Mouse (Mus musculus) myocyte (in vitro differentiated cells): ENCODE results near the gene Gm37240. TPM values are rescaled to one million over a fixed set of nuclear protein-coding genes. Genes with fewer than 3 reads are reported as not detected.

Experiments used
- H3K27me3 ChIP-seq: one replicate; pipeline ENCODE4 v1.6.1; 2011; ENCODE audit not compliant: control insufficient read depth, insufficient read depth, insufficient read length
- H3K36me3 ChIP-seq: one replicate; pipeline ENCODE4 v1.6.1; 2011; ENCODE audit not compliant: control insufficient read depth, insufficient read depth
- H3K4me2 ChIP-seq: one replicate; pipeline ENCODE4 v1.6.1; 2011; ENCODE audit warnings: low read depth, control low read depth
- H3K4me3 ChIP-seq: one replicate; pipeline ENCODE4 v1.5.1; 2011; ENCODE audit warnings: mild to moderate bottlenecking, control low read depth, moderate library complexity
- H3K79me2 ChIP-seq: one replicate; pipeline ENCODE4 v1.6.1; 2011; ENCODE audit not compliant: control insufficient read depth, insufficient read depth
- H3ac ChIP-seq: one replicate; pipeline ENCODE4 v1.6.1; 2011; ENCODE audit not compliant: control insufficient read depth, insufficient read length
- CEBPB ChIP-seq: IDR thresholded peaks from 2 replicates; pipeline ENCODE4 v1.6.1; 2011; ENCODE audit warnings: mild to moderate bottlenecking, moderate library complexity; ENCODE audit not compliant: poor library complexity, insufficient read depth, severe bottlenecking
- E2F4 ChIP-seq: IDR thresholded peaks from one replicate; pipeline ENCODE4 v1.6.1; 2011; ENCODE audit warnings: mild to moderate bottlenecking, control low read depth, moderate library complexity; ENCODE audit not compliant: insufficient read depth
- MAX ChIP-seq: IDR thresholded peaks from one replicate; pipeline ENCODE4 v1.6.1; 2011; ENCODE audit warnings: low read depth, mild to moderate bottlenecking, control low read depth
- MYOD1 ChIP-seq, 3 experiments: IDR thresholded peaks; one replicate each; pipeline ENCODE4 v1.6.1; 2011; ENCODE audit warnings: control low read depth in 2 of 3, low read depth in 2 of 3, mild to moderate bottlenecking in 2 of 3, moderate library complexity in 1 of 3; ENCODE audit not compliant: insufficient read length in 2 of 3, control insufficient read depth in 1 of 3
- MYOG ChIP-seq, 3 experiments: IDR thresholded peaks; one replicate each; pipeline ENCODE4 v1.6.1; 2011; ENCODE audit warnings: control low read depth in 2 of 3, low read depth in 2 of 3, mild to moderate bottlenecking in 2 of 3; ENCODE audit not compliant: insufficient read length in 2 of 3, control insufficient read depth in 1 of 3, insufficient read depth in 1 of 3
- POLR2A ChIP-seq: IDR thresholded peaks from one replicate; pipeline ENCODE4 v1.6.1; 2011; ENCODE audit warnings: low read depth, mild to moderate bottlenecking, control low read depth, moderate library complexity; ENCODE audit not compliant: insufficient read length
- POLR2AphosphoS2 ChIP-seq: IDR thresholded peaks from one replicate; pipeline ENCODE4 v1.6.1; 2011; ENCODE audit warnings: low read depth, control low read depth; ENCODE audit not compliant: insufficient read length
- REST ChIP-seq: IDR thresholded peaks from one replicate; pipeline ENCODE4 v1.6.1; 2011; ENCODE audit warnings: mild to moderate bottlenecking, control low read depth, moderate library complexity; ENCODE audit not compliant: insufficient read depth, insufficient read length
- SRF ChIP-seq: IDR thresholded peaks from one replicate; pipeline ENCODE4 v1.6.1; 2011; ENCODE audit warnings: low read depth; ENCODE audit not compliant: control insufficient read depth, insufficient read length
- TCF12 ChIP-seq: IDR thresholded peaks from one replicate; pipeline ENCODE4 v1.6.1; 2011; ENCODE audit warnings: mild to moderate bottlenecking, control low read depth; ENCODE audit not compliant: poor library complexity, insufficient read depth, severe bottlenecking
- TCF3 ChIP-seq: IDR thresholded peaks from one replicate; pipeline ENCODE4 v1.6.1; 2011; ENCODE audit warnings: low read depth, control low read depth; ENCODE audit not compliant: insufficient read length
- USF1 ChIP-seq: IDR thresholded peaks from one replicate; pipeline ENCODE4 v1.6.1; 2011; ENCODE audit warnings: low read depth, mild to moderate bottlenecking, control low read depth, moderate library complexity
- polyA plus RNA-seq: library from polyadenylated mRNA; unstranded; fragments of >200 nt; fragmentation: generic; extraction: Trizol; gene quantifications from one replicate; pipeline ENCODE4 v1.2.1, GENCODE M21; 2012; ENCODE audit warnings: missing spikeins

Gm37240 gene
- polyA plus RNA-seq, 1 experiment, result 8.7 TPM

DNA sequence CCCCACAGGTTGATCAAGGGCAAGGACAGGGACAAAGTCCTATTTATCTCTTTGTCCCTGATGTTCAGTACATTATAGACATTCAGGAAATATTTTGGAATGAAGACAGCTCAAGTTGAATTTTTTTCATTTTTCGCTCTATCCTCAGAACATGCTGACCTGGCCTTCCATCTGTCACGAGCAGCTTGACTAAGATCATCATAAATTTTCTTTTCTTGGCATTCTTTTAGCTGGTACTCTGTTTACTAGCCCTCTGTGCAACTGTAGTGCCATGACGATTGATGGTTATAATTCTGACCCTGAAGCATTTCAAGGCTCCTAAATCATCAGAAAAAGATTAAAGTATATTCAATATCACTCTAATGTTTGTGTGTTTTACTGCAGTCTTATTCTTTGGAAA lies 287.8 kb downstream of the Gm37240 start:
- TF ChIP-seq TCF3 (no peak), CEBPB (no peak), SRF (no peak), E2F4 (no peak), MYOD1 (IDR thresholded peaks at IDR 0.05; ENCODE audit: control insufficient read depth in 1 of 3, insufficient read length in 2 of 3, low read depth in 2 of 3) (no peak), POLR2AphosphoS2 (no peak), REST (no peak), TCF12 (no peak), POLR2A (no peak)
- Histone ChIP-seq H3K27me3 (no peaks in the 10 kb centered on the region), H3K79me2 (no peaks in the 10 kb centered on the region), H3K4me2 (no peak overlapping the region), H3ac (no peak overlapping the region), H3K36me3 (no peaks in the 10 kb centered on the region), H3K4me3 (no peak overlapping the region)

DNA sequence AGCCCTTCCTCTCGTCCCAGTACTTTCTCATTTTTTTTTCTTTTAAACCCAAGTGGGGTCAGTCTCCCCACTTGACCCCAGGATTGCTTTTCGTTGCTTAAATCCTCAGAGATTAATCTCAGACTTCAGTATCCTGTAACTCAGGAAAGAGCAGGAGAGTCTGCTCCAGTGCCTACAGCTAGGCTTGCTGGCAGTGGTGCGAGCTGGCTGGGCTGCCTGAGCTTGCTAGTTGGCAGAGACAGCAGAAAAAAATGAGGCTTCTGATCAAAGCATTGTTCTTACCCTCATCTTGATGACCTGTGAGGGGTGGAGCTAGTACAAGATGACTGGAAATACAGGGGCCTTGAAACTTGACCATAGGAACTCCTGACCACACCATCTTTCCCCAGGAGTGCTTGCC lies 292.9 kb downstream of the Gm37240 start:
- Histone ChIP-seq H3K36me3 (no peaks in the 10 kb centered on the region), H3K4me3 (no peak overlapping the region), H3ac (no peak overlapping the region), H3K4me2 (no peak overlapping the region), H3K27me3 (no peaks in the 10 kb centered on the region), H3K79me2 (no peaks in the 10 kb centered on the region)
- TF ChIP-seq TCF3 (no peak), USF1 (no peak), MYOG (IDR thresholded peaks at IDR 0.05; ENCODE audit: control insufficient read depth in 1 of 3, insufficient read depth in 1 of 3, insufficient read length in 2 of 3, low read depth in 2 of 3) (no peak), MYOD1 (IDR thresholded peaks at IDR 0.05; ENCODE audit: control insufficient read depth in 1 of 3, insufficient read length in 2 of 3, low read depth in 2 of 3) (no peak), POLR2A (no peak), E2F4 (no peak), REST (no peak), TCF12 (no peak), POLR2AphosphoS2 (no peak), SRF (no peak), MAX (no peak), CEBPB (no peak)

DNA sequence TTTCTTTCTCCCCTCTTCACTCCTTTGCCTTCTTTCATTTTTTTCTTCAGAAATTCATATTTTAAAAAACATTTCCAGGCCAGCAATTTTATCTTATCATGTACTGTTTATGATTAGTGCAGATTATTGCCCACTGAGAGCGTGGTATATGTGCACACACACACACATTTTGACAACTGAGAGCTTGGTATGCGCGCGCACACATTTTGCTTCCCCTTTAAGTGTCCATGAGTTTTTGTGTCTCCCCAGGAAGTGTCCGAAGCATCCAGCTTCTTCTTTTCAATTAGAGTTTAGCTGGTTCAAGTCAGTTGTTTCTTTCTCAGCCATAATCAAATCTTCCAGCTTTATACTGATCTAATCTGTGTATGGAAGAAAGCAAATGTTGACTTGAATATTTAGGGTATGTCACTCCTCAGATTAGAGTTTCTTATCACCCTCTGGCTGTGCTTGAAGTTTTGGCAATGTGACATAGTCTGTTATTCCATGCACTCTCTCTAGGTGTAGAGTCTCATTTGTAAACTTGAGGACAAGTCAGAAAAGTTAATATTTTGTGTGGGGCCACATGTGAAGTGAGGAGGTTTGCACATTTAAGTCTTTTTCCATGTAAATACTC lies 294.6 kb downstream of the Gm37240 start:
- H3K4me2 ChIP-seq, result no peak overlapping the region
- no peak overlapping the region for H3K4me3 ChIP-seq
- no peaks in the 10 kb centered on the region for H3K79me2 ChIP-seq
- no peak overlapping the region for H3ac ChIP-seq
- H3K27me3 ChIP-seq, result no peaks in the 10 kb centered on the region
- H3K36me3 ChIP-seq, result no peaks in the 10 kb centered on the region
- no peak for TF ChIP-seq MYOG (IDR thresholded peaks at IDR 0.05; ENCODE audit: control insufficient read depth in 1 of 3, insufficient read depth in 1 of 3, insufficient read length in 2 of 3, low read depth in 2 of 3)
- no peak for TF ChIP-seq E2F4
- no peak for TF ChIP-seq TCF12
- TF ChIP-seq USF1, result no peak
- no peak for TF ChIP-seq TCF3
- TF ChIP-seq CEBPB, result no peak
- TF ChIP-seq SRF, result no peak
- TF ChIP-seq MAX, result no peak
- TF ChIP-seq POLR2A, result no peak
- TF ChIP-seq MYOD1 (IDR thresholded peaks at IDR 0.05; ENCODE audit: control insufficient read depth in 1 of 3, insufficient read length in 2 of 3, low read depth in 2 of 3), result no peak

DNA sequence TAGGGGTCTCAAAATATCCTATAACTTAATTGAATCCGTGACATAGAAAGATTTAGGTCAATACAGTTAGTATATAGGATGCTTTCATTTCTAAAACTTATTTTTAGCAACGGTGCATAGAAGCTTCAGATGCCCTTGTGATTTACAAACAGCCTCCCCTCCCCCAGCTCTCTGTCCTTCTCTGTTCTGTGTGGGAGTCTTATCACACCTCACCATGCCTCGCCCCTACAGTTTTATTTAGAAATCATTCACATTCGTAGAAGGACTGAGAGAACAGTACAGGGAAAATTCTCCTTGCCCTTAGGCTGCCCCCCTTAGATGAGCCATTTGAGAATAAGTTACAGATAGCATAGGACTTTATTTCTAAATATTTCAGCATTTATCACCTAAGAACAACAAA lies 295.3 kb downstream of the Gm37240 start:
- Histone ChIP-seq H3K4me2 (no peak overlapping the region), H3K27me3 (no peaks in the 10 kb centered on the region), H3K79me2 (no peaks in the 10 kb centered on the region), H3ac (no peak overlapping the region), H3K4me3 (no peak overlapping the region), H3K36me3 (no peaks in the 10 kb centered on the region)
- TF ChIP-seq POLR2A (no peak), USF1 (no peak), SRF (no peak), MYOG (IDR thresholded peaks at IDR 0.05; ENCODE audit: control insufficient read depth in 1 of 3, insufficient read depth in 1 of 3, insufficient read length in 2 of 3, low read depth in 2 of 3) (no peak), MYOD1 (IDR thresholded peaks at IDR 0.05; ENCODE audit: control insufficient read depth in 1 of 3, insufficient read length in 2 of 3, low read depth in 2 of 3) (no peak), REST (no peak), MAX (no peak), POLR2AphosphoS2 (no peak), E2F4 (no peak), TCF3 (no peak), CEBPB (no peak), TCF12 (no peak)

DNA sequence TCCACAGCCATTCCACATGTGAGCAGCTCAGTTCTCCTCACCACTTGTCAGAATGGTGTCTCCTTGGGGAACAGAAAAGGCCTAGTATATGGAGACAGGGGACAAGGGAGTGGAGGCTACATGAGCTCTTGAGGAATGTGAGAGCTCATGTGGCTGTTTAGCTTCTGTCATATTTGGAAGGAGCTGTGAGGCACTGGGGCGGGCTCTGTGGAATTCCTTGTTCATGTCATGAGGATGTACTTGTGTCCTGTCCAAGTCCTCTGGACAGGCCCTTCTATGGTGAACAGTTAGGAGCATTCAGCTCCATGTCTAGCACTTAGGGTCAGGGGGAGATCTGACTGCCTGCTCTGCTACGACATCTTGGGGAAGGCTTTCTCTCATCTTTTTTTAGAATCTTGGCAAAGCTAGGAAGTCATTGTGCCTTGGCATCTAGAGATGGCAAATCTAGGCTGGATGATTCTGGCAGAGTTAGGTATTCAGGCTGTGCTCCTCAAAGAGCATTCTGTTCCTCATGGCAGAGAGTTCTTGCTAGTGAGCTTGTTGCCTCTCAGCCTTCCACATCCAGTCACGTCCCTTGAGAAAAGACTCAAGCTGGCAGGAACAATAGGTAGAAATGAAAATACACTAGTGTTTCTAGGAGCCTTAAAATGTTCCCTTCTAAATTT lies 297.1 kb downstream of the Gm37240 start:
- no peak overlapping the region for H3K4me3 ChIP-seq
- no peaks in the 10 kb centered on the region for H3K36me3 ChIP-seq
- TF ChIP-seq TCF12, result no peak
- no peak for TF ChIP-seq POLR2AphosphoS2
- no peak for TF ChIP-seq E2F4
- no peak for TF ChIP-seq CEBPB
- no peak for TF ChIP-seq POLR2A
- TF ChIP-seq REST, result no peak
- TF ChIP-seq TCF3, result no peak
- no peak for TF ChIP-seq MYOG (IDR thresholded peaks at IDR 0.05; ENCODE audit: control insufficient read depth in 1 of 3, insufficient read depth in 1 of 3, insufficient read length in 2 of 3, low read depth in 2 of 3)
- TF ChIP-seq SRF, result no peak
- no peak for TF ChIP-seq MAX
- TF ChIP-seq MYOD1 (IDR thresholded peaks at IDR 0.05; ENCODE audit: control insufficient read depth in 1 of 3, insufficient read length in 2 of 3, low read depth in 2 of 3), result no peak
- no peak for TF ChIP-seq USF1
- no peaks in the 10 kb centered on the region for H3K79me2 ChIP-seq
- H3ac ChIP-seq, result no peak overlapping the region
- H3K27me3 ChIP-seq, result no peaks in the 10 kb centered on the region
- H3K4me2 ChIP-seq, result no peak overlapping the region
